Mouse (Mus musculus) skeletal muscle tissue, adult 2 months (tissue): ENCODE data around the gene Prg4.

Experiments
- DNase-seq: peaks from one replicate; pipeline ENCODE4 v3.0.0-alpha.2; 2012; ENCODE audit warnings: low read depth, low spot score

The Prg4 gene

DNA sequence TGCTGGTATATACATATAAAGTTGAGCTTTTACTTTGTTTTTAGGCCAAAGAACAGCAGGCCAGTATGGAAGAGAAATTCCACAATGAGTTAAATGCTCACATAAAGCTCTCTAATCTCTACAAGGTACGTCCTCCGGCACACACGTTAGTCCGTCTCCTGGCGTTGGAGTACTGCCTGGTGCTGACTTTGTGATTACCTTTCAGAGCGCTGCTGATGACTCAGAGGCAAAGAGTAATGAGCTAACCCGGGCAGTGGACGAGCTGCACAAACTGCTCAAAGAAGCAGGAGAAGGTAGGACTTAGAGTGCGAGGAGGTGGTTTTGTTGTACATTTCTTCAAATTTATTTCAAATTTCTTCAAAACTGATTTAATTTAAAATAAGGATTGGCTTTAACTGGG is 58.7 kb downstream of the Prg4 start:
- DNase-seq, result no peak

DNA sequence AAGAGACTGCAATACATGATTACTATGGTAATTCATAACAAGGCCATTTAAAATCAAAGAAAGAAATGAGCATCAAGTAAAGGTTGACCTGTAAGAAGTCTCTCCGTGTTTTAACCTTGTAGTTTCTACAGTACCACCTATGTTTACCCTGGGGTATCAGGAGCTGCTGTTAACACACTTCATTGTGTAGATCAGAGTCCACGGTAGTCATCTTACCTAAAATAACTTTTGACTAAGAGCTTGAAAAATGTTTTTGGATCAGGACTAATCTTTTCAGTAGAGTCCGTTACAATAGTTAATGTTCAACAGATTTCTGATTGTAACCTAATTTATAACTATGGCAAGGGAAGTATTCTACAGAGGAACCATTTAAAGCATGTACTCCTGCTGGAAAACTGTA is 61.4 kb downstream of the Prg4 start:
- no peak for DNase-seq

DNA sequence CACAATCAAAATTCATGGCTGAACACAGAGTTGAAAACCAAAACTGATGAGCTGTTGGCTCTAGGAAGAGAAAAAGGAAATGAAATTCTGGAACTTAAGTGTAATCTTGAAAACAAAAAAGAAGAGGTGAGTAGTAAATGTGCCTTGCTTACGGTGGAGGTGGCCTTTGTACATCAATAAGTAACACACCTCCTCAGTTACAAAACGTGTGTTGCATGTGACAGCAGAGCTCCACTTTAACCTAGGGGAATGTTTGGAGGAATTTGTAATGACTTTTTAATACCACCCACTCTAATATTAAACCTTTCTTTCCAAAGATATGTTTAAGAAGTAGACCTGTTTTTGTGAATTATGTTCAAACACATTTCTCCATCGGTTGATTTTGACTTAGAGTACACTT is 62.1 kb downstream of the Prg4 start:
- DNase-seq, result no peak
